Mouse (Mus musculus) adrenal gland, postnatal 36 days (tissue): ENCODE results near the gene Arid1b. TPM values are rescaled to one million over a fixed set of nuclear protein-coding genes. Genes with fewer than 3 reads are reported as not detected.

ENCODE experiments used
- DNase-seq, 2 experiments: peaks; one replicate each; pipeline ENCODE4 v3.0.0; 2021; ENCODE audit warnings: mixed read lengths in 1 of 2
- total RNA-seq, 2 experiments: library from RNA; stranded (reverse); gene quantifications; 2 replicates each; pipeline ENCODE4 v1.2.3; 2021

The Arid1b gene
- total RNA-seq, 2 experiments from 2014 or later = 58.6 to 65.2 TPM

- DNase-seq = peak in 1 of 2 experiments; percentile 53
These were observed 255.0 kb downstream of the Arid1b start for GRCm38 (mm10) chr17:5248957-5249656.

GRCm38 (mm10) chr17:5249681-5250180, 255.6 kb downstream of the Arid1b start:
- no peak for DNase-seq

GRCm38 (mm10) chr17:5252436-5252835, 258.3 kb downstream of the Arid1b start:
- peak; percentile 80 to 84 for DNase-seq

GRCm38 (mm10) chr17:5254717-5255617, 260.8 kb downstream of the Arid1b start:
- no peak for DNase-seq

DNA sequence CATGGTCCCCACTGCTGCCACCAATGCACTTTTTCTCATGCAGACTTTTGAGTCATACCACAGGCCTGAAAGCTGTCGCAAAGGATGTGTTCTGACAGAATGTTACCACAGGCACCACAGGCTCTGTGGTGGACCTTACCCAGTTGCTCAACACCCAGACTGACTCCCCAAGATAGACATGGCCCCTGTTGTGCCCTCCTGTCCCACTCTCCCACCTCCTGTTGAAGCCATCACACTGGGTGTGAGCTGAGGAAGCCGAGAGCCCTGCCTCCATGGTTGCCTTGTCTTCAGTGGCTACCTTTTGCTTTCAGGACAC, 261.4 kb downstream of the Arid1b start:
- DNase-seq = no peak

GRCm38 (mm10) chr17:5258978-5259377, 264.8 kb downstream of the Arid1b start:
- no peak for DNase-seq

DNA sequence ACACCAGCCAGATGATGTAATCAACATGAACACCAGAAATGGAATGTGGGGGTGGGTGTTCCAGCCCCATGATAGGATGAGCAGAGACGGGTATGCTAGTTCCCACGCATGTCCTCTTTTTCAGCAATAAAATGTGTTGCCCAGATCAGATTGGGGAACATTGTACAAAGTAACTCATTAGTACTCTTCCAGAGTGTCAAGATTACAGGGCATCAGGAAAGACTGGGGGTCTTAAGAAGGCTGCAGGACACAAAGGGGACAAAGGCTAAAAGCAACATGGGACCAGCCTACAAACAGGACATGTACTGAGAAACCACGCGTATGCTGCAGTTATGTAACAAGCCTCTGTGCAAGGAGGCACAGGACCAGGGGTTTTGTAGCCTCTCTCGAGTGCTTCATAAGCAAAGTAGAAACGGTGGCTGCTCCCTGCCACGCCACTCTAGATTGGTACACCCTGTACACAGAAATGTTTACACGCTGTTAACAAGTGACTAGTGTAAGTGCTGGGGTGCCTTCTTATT, 267.1 kb downstream of the Arid1b start:
- DNase-seq = no peak

GRCm38 (mm10) chr17:5261874-5262605, 267.9 kb downstream of the Arid1b start:
- DNase-seq = no peak

DNA sequence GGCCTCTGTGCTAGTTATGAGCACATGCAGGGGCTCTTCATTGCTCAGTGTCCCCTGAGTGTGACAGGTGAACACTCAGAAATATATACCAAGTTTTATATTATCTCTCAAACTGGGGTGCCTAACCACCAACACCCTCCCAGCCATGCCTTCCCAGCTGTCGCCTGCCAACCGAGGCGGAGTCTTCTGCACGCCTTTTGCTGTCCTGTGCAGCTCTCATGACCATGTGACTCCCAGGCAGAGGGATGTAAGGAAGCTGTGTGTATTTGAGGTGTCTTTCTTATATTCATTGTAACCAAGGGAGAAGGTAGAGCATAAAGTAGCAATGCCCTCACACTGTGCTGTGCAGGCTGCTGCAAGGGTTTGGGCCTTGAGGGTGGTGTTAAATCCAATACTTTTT, 268.7 kb downstream of the Arid1b start:
- DNase-seq = no peak

DNA sequence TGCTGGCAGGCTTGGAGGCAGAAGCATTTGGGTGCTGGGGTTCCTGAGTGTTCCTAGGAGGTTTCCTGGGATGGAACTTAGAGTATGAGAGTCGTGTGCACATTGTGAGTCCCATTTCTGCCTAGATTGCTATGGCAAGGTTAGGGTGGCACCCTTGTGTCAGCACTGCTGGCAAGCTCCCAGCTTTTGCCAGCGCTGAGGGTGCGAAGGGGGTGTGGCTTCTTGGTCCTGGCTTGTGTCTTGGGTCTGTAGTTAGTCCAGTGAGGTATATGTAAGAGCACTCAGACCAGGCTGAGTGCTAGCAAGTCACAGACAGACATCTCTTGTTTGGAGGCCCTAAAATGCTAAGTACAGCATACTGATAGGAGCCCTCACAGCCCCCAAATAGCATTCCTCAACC, 270.7 kb downstream of the Arid1b start:
- peak in 1 of 2 experiments; percentile 31 for DNase-seq

GRCm38 (mm10) chr17:5265615-5266014, 271.5 kb downstream of the Arid1b start:
- peak; percentile 21 to 40 for DNase-seq

- no peak for DNase-seq
These were observed 273.6 kb downstream of the Arid1b start for GRCm38 (mm10) chr17:5267747-5268146.

GRCm38 (mm10) chr17:5269302-5269701, 275.2 kb downstream of the Arid1b start:
- peak; percentile 61 to 69 for DNase-seq

GRCm38 (mm10) chr17:5269774-5270173, 275.6 kb downstream of the Arid1b start:
- no peak for DNase-seq

DNA sequence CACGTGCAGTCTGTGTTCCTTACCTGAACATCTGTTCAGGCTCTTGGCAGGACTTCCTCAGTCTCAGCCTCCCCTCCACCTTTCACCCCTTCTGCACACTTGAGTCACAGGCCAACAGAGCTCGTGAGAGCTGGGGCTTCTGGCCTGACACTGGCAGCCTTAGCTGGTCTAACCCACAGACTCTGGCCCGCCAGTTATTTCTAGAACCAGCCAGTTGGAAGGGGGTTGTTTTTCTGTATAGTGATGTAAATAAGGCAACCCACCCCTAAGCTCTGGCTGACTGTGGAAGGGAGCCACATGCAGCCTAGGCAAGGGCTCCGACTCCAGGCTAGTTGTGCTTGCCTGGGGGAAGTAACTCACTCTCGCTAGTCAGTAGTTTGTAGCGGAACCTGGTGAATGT, 276.7 kb downstream of the Arid1b start:
- no peak for DNase-seq

- DNase-seq = no peak
These were observed 279.0 kb downstream of the Arid1b start for GRCm38 (mm10) chr17:5273118-5273517.

DNA sequence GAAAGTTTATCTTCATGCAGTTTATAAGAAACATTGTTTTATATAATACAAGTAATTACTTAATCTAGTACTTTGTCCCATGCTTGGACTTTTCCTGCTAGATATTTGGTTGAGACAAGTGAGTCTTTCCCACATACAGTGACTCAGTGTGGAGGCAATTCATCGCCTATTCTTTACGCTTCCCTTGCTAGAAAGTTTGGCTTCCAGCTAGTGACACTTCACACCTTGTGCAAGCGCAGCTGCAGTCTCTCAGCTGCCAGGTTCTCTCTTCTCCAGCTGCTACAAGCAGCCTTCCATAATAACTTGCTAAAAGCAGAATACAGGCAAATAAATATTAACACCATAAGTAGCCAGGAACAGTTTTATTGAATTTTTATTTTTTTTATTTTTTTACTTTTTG, 279.6 kb downstream of the Arid1b start:
- DNase-seq = no peak

GRCm38 (mm10) chr17:5274429-5274828, 280.3 kb downstream of the Arid1b start:
- no peak for DNase-seq

DNA sequence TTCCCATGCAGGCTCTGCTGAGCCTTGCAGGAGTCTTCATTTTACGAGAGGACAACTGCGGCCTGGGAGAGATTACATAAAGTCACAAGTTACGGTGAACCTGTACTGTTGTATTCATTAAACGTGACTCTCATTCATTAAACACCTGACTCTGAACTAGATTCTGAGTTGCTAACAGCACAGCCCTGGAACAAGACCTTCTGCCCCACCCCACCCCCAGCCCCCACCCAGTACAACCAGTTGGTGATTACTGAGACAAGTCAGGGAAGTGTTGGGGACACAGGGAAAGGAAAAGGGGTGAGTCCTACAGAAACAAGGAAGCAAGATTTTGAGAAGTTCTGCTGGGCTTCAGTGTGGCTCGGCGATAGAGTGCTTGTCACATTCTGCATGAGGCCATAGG, 281.6 kb downstream of the Arid1b start:
- no peak for DNase-seq

GRCm38 (mm10) chr17:5277137-5277871, 283.2 kb downstream of the Arid1b start:
- DNase-seq = no peak

- DNase-seq = no peak
These were observed 286.4 kb downstream of the Arid1b start for GRCm38 (mm10) chr17:5280499-5281053.
